Mouse (Mus musculus) ovary, postnatal 14 days (tissue): ENCODE measurements around the gene Vav2.

Experiments
- DNase-seq: peaks from one replicate; pipeline ENCODE4 v3.0.0; 2022; ENCODE audit warnings: low spot score

The Vav2 gene

DNA sequence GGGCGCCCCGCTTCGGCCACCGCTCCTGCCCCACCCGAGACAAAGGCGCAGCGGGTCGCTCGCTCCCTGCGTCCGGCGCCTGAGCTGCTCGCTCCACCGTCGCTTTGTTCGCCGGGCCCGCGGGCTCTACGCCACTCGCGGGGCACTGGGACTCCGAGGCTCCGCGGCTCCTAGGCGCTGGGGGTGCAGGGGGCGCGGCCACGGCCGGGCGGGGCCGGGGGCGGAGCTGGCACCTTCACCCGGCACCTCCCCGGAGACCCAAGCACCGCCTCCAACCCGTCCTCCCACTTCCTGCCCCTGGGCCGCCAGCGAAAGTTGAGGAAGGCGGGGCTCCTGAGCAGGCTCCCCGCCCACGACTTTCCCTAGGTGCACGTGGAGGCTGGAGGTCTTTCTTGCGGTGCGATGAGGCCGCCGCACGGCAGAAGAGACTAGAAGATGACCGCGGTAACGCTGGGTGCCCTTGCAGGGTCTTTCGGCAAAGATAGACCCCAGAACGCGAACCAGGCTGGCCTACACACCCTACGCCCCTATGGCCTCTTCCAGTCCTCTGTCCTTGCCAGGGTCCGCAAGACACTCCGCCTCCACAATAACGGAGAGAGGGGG is at the start of gene Vav2:
TSS of gene Vav2 (minus strand) at position 179 of the 603 bp plus-strand sequence.
- peak; percentile 83 for DNase-seq

GRCm38 (mm10) chr2:27475495-27476302 is 48.9 kb upstream of the Vav2 start:
- DNase-seq = peak; percentile 83

DNA sequence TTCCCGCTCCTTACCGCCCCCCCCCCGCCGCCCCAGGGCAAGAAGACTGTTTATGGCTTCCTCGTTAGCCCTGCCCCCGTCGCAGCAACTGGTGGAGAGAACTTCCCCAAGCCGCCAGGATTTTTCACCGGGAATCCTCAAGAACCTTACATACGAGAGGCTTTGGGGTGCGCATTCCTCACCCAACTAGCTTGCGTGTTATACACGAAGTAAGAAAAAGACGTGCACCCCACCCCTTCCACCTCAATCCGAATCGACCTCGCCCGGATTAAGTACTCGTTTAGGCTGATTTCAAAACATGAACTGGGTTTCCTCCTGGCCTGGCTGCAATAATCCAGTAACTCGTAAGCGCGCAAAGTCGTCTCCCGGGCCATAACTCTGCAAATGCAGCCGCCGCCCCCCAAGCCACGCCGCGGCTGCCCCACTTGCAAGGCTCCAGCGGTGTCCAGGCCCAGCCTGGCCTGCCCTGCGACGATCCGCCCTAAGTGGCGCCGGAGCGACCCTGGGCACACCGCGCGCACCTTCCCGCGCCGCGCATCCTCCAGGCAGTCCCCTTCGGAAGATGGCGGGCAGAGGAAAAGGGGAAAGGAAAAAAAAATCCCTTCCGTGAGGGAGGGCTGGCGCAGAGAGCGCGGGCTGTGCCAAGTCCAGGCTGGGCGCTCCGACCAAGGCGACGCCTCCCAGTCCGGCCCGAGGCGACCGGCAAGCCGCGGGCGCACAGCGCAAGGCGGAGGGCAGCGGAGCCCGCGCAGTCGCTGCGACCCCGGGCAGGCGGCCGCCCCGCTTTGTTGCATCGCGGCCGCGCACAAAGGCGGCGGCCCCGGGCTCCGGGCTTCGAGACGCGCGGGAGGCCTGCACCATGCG is 48.0 kb upstream of the Vav2 start:
- DNase-seq = peak; percentile 39

DNA sequence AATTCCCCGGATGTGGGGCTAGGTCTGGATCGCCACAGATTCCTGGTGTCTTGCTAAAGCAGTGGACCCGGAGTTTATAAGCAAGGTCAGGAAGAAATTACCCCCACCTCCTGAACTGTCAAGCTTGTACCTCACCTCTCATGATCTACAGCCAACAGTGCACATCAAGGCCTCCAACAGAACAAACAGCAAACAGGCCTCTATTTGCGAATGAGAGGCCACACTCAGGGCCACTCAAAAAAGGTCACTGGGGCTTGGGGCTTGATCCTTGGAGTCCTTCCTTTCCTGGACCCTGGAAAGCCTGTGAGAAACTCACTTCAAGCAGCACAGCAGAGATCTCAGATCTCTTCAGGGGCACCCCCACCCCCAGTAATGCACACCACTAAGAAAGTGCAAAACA is 47.1 kb upstream of the Vav2 start:
- no peak for DNase-seq

DNA sequence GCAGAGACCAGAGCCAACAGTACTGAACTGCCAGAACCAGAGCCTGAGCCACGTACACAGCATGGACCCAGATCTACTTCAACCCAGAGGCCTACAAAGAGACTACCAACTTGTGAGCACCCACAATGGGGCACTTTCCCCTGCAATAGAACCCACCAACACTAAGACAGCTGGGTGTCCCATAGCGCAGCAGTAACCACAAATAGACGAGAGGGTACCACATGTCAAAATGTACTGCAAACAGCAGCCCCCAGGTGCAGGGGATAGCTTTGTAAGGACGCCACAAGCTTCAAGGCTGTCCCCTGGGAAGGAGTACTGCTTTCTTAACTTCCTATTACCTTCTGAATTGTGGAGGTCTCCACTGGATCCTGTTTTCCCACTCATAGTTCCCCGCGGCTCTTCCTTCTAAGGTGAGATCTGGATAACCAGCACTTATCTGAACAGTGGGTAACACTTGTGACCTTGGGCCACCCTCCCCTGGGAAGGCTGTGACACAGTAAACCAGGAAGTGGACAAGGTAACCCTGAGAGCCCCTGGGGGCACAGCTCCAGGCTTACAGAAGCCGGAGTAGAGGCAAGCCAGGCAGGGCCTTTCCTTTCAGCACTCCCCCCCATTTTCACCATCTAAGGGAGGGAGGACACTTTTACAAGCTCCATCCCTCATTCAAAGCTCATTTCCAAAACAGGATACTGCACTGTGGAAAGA is 46.4 kb upstream of the Vav2 start:
- no peak for DNase-seq

DNA sequence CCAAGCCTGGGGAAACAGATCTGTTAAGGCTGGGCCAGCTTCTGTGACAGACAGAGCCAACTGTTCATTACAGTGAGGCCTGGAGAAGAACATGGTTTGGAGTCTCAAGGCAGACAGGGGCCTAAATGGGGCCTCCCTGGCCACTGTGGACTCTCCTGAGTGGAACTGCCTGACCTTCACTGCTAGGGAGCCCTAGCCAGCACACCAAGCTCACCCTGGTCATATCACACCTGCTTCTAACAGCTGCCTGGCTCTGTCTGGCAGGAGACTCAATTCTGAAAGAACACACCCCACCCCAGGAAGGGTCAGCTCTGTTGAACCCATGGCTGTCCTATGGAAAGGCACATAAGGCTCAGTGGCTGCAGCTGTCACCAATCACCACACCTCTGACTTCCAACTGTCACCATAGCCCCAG is 44.3 kb upstream of the Vav2 start:
- DNase-seq = no peak

- no peak for DNase-seq
These were observed 43.7 kb upstream of the Vav2 start for GRCm38 (mm10) chr2:27470535-27470934.

DNA sequence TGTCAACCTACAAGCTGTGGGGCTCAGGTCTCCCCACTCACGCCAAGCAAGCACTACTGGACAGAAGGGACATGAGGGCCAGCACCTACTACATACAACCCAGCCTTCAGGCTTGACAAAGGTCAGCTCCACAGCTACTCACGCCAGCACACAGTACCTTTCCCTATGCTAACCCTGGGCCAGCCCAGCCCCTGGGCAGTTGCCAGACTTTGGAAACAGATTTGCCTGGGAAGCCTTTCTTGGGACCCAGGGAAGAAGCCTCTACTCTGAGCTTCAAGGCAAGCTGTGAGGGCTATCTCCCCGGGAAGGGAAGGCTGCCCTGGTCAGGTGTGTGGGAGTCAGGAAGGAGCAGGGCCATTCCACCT is 43.1 kb upstream of the Vav2 start:
- no peak for DNase-seq

DNA sequence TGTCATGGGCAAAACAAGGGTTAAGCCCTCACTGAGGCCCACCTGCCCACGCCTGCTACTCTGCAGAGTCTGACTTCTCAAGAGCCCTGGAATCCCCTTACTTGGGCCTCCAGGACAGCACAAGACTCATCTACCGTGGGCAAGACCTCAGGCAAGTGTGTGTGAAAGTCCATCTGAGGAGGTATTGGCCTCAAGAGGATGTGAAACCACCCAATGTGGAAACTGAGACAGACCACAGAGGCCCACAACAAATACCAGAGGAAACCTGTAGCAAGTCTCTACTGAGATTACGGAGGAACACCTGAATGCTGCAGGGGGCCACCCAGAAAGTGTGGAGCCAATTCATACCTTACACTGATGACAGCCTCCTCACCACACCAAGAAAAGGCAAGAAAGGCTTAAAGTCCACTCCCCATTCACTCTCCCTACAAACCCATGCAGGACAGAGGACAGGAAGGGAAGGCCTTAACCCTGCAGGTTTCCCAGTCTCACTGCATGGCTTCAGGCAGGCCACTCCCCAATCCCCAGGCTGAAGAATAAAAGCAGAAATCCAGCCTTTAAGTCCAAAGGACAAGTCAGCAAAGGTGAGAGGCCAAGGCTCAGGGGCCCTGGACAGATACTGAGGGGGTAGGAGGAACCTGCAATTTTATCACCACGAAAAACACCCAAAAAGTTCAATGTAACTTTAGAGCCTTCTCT is 42.6 kb upstream of the Vav2 start:
- no peak for DNase-seq

- no peak for DNase-seq
These were observed 36.1 kb upstream of the Vav2 start for GRCm38 (mm10) chr2:27462901-27463300.

- DNase-seq = no peak
These were observed 35.2 kb upstream of the Vav2 start for GRCm38 (mm10) chr2:27461881-27462660.

- no peak for DNase-seq
These were observed 33.8 kb upstream of the Vav2 start for GRCm38 (mm10) chr2:27460651-27461050.

DNA sequence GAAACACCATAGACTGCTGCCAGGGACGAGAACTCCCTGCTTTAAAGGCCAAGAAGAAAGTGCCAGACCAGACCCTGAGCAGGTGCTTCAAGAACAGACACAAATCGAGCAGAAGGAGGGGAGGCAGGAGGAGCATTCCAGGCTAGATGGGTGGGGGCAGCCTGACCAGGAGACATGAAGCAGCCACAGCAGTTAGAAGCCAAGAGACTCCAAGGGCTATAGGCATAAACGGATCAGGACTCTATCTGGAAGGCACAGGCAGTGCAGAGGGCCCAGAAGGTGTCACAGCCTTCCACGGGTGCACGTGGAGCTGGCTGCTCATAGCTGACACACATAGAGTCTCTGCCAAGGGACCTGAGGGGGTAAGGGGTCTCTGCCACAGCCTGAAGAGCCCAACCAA is 33.3 kb upstream of the Vav2 start:
- no peak for DNase-seq

DNA sequence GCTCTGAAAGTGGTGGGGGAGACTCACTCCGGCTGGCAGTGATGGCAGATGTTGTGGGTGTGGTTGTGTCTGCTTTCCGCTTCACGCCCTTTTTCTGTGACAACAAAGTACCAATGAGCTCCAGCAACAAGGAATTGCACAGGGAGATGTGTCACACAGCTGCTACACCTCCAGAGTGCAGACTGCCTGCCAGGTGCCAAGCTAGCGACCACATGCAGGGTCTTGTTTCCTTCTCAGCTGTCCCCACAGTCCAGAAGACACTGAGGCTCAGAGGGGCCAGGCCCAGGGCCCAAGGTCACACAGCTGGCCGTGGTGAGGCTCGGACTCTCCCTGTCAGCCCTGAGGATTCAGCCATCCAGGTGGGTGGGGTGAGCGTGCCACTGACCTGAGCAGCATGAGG is 32.9 kb upstream of the Vav2 start:
- DNase-seq = no peak

- DNase-seq = no peak
These were observed 23.4 kb upstream of the Vav2 start for GRCm38 (mm10) chr2:27450226-27450625.

GRCm38 (mm10) chr2:27447782-27448181 is 20.9 kb upstream of the Vav2 start:
- DNase-seq = no peak

DNA sequence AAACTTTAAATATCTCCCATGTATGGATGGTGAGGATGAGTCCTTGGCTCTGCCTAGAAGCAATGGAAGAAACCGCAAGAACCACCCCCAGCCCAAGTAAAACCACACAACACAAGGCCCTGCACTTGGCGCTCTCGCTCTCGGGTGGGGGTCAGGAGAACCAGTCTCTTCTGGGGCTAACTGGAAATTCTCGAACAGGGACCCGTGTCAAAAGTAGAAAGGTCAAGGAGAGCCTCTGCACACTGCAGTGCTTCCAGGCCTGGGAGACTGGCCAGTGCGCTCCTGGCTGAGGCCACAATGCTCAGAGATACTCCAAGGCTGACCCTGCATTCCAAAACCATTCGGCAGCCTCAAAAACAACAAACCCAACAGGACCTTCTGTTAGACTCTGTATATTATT is 20.0 kb upstream of the Vav2 start:
- no peak for DNase-seq

- DNase-seq = no peak
These were observed 19.1 kb upstream of the Vav2 start for GRCm38 (mm10) chr2:27445910-27446309.

DNA sequence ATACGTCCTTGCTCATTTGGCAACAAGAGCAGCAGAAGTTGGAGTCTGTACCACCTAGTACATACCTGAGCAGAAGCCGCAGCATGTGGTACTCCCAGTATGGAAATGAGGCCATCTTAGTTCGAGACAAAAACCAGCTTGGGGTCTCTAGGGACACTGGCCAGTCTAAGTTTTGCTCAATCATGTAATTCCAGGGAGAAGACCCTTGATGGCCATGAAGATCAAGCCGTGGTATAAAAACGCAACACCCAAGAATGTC is 16.5 kb upstream of the Vav2 start:
- no peak for DNase-seq

DNA sequence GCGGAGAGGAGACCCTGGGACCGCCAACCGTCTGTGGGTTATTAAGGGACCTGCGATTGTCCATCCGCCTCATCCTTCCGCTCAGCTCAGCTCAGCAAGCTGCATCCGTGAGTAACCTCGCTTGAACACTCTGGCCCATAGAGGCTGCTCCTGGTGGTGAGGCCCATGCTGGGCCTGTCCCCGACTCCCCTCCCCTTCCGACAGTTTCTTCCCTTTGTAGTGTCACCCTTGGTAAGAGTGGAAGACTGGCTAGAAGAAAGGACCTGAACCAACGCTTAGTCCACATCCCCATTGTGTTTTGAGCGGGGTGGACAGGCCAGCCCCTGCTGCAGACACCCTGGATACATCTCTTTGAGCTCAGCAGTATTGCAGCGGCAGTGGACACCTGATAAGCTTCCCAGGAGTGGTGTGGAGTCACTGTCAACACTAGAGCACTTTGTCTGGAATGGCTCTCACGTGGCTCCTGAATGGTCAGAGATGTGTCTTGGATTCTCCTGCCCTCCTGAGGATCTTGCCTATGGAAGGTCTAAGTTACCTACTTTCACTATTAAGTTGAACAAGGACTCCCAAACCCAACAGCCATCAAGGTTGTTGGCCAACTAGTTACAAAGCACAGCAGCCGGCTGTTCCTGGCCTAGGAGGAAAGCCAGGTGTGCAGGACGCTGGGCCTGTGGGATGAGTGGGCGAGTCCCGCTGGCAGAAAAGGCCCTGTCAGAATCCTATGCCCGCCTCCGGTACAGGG is 16.0 kb upstream of the Vav2 start:
- no peak for DNase-seq
